Mouse (Mus musculus) ovary, postnatal 14 days (tissue): Measurements from ENCODE around the gene Ephb1.

Experiments
- DNase-seq: peaks from one replicate; pipeline ENCODE4 v3.0.0; 2022; ENCODE audit warnings: low spot score

The Ephb1 gene

GRCm38 (mm10) chr9:102354561-102354973, at the start of gene Ephb1:
Gene Ephb1 (minus strand): TSS chr9:102354693.
- DNase-seq, result peak; percentile 74

GRCm38 (mm10) chr9:102403086-102404021, 48.9 kb upstream of the Ephb1 start:
- peak; percentile 17 for DNase-seq

- DNase-seq, result no peak
These were observed 48.2 kb upstream of the Ephb1 start for GRCm38 (mm10) chr9:102402671-102403070.

GRCm38 (mm10) chr9:102388266-102388665, 33.8 kb upstream of the Ephb1 start:
- no peak for DNase-seq

GRCm38 (mm10) chr9:102386816-102387215, 32.3 kb upstream of the Ephb1 start:
- no peak for DNase-seq

- DNase-seq, result no peak
These were observed 25.7 kb upstream of the Ephb1 start for GRCm38 (mm10) chr9:102380235-102380634.

- DNase-seq, result no peak
These were observed 20.2 kb upstream of the Ephb1 start for GRCm38 (mm10) chr9:102374661-102375060.

GRCm38 (mm10) chr9:102373886-102374285, 19.4 kb upstream of the Ephb1 start:
- DNase-seq, result no peak

- DNase-seq, result no peak
These were observed 17.4 kb upstream of the Ephb1 start for GRCm38 (mm10) chr9:102371936-102372335.

GRCm38 (mm10) chr9:102371036-102371770, 16.7 kb upstream of the Ephb1 start:
- DNase-seq, result no peak

GRCm38 (mm10) chr9:102370141-102370540, 15.6 kb upstream of the Ephb1 start:
- no peak for DNase-seq

GRCm38 (mm10) chr9:102369141-102369540, 14.6 kb upstream of the Ephb1 start:
- no peak for DNase-seq

- no peak for DNase-seq
These were observed 13.3 kb upstream of the Ephb1 start for GRCm38 (mm10) chr9:102367796-102368195.

- no peak for DNase-seq
These were observed 11.0 kb upstream of the Ephb1 start for GRCm38 (mm10) chr9:102365536-102365935.

- no peak for DNase-seq
These were observed 4.8 kb upstream of the Ephb1 start for GRCm38 (mm10) chr9:102359311-102359710.

- DNase-seq, result no peak
These were observed 4.2 kb upstream of the Ephb1 start for GRCm38 (mm10) chr9:102358711-102359110.

GRCm38 (mm10) chr9:102358011-102358410, 3.5 kb upstream of the Ephb1 start:
- no peak for DNase-seq

GRCm38 (mm10) chr9:102356516-102356915, 2.0 kb upstream of the Ephb1 start:
- no peak for DNase-seq

- DNase-seq, result no peak
These were observed 1.2 kb upstream of the Ephb1 start for GRCm38 (mm10) chr9:102355726-102356125.

- DNase-seq, result no peak
These were observed 629 bp downstream of the Ephb1 start for GRCm38 (mm10) chr9:102353636-102354491.

GRCm38 (mm10) chr9:102353056-102353635, 1.3 kb downstream of the Ephb1 start:
- DNase-seq, result no peak
